Mouse (Mus musculus) E14TG2a.4 (cell line): ENCODE measurements around the gene 4930519G04Rik.
"Not testable (repeated sequence)": the region's sequence is repeated elsewhere in the genome, so short reads cannot be mapped to it uniquely, and the experiment has no call there.

Experiments
- H3K27me3 ChIP-seq: 2 replicates; pipeline ENCODE4 v1.6.1; 2014; ENCODE audit warnings: low read length, control low read depth; ENCODE audit not compliant: insufficient read depth
- H3K36me3 ChIP-seq: 2 replicates; pipeline ENCODE4 v1.6.1; 2014; ENCODE audit warnings: low read length, control low read depth; ENCODE audit not compliant: insufficient read depth
- H3K4me1 ChIP-seq: replicated peaks from 2 replicates; pipeline ENCODE4 v1.6.1; 2014; ENCODE audit warnings: low read depth, low read length, control low read depth
- H3K4me3 ChIP-seq: replicated peaks from 2 replicates; pipeline ENCODE4 v1.5.1; 2014; ENCODE audit warnings: mild to moderate bottlenecking, low read length
- H3K9me3 ChIP-seq: 2 replicates; pipeline ENCODE4 v1.6.1; 2014; ENCODE audit warnings: low read length, control low read depth
- CTCF ChIP-seq: conservative IDR thresholded peaks from 2 replicates; pipeline ENCODE4 v1.5.1; 2014; ENCODE audit warnings: low read length
- NANOG ChIP-seq: IDR thresholded peaks from 2 replicates; pipeline ENCODE4 v1.6.1; 2014; ENCODE audit warnings: borderline replicate concordance, low read length, mixed read lengths
- POU5F1 ChIP-seq: IDR thresholded peaks from 2 replicates; pipeline ENCODE4 v1.6.1; 2014; ENCODE audit warnings: low read length, borderline replicate concordance

Gene 4930519G04Rik

GRCm38 (mm10) chr5:114853364-114853763 is at the start of gene 4930519G04Rik:
4930519G04Rik (plus strand) TSS chr5:114853664.
- Histone ChIP-seq H3K27me3 (peaks cover 37% of the 10 kb centered on the region), H3K4me1 (peaks cover 21% of the 10 kb centered on the region)
- not testable (repeated sequence) for H3K9me3 ChIP-seq, H3K4me3 ChIP-seq, H3K36me3 ChIP-seq

- no peaks in the 10 kb centered on the region for H3K27me3 ChIP-seq
- peaks cover 21% of the 10 kb centered on the region for H3K9me3 ChIP-seq
- H3K36me3 ChIP-seq = peaks cover 74% of the 10 kb centered on the region
- no peak overlapping the region; the same call in 1 of the 2 replicates for H3K4me3 ChIP-seq
- no peak for TF ChIP-seq NANOG
- no peak for TF ChIP-seq POU5F1
- TF ChIP-seq CTCF = no peak
- H3K4me1 ChIP-seq = peaks cover 94% of the 10 kb centered on the region
Observed at GRCm38 (mm10) chr5:114804335-114804734, 49.1 kb upstream of the 4930519G04Rik start.

- Histone ChIP-seq H3K4me1 (peaks cover 94% of the 10 kb centered on the region), H3K27me3 (no peaks in the 10 kb centered on the region), H3K9me3 (peaks cover 21% of the 10 kb centered on the region), H3K36me3 (peaks cover 77% of the 10 kb centered on the region), H3K4me3 (no peak overlapping the region)
- TF ChIP-seq POU5F1 (no peak), CTCF (0 out of 2 replicates have a peak, but pooled peaks have one; percentile 14), NANOG (no peak)
Observed at GRCm38 (mm10) chr5:114804958-114805357, 48.5 kb upstream of the 4930519G04Rik start.

GRCm38 (mm10) chr5:114805436-114806350 is 47.8 kb upstream of the 4930519G04Rik start:
- H3K4me3 ChIP-seq = no peak overlapping the region
- peaks cover 84% of the 10 kb centered on the region for H3K36me3 ChIP-seq
- H3K4me1 ChIP-seq = peaks cover 90% of the 10 kb centered on the region
- TF ChIP-seq POU5F1 = no peak
- no peak for TF ChIP-seq NANOG
- TF ChIP-seq CTCF = no peak
- H3K9me3 ChIP-seq = peaks cover 21% of the 10 kb centered on the region
- no peaks in the 10 kb centered on the region for H3K27me3 ChIP-seq

GRCm38 (mm10) chr5:114806636-114807035 is 46.8 kb upstream of the 4930519G04Rik start:
- Histone ChIP-seq H3K36me3 (peaks cover 93% of the 10 kb centered on the region), H3K27me3 (no peaks in the 10 kb centered on the region), H3K9me3 (peaks cover 21% of the 10 kb centered on the region), H3K4me1 (peaks cover 93% of the 10 kb centered on the region), H3K4me3 (no peak overlapping the region)
- TF ChIP-seq POU5F1 (no peak), CTCF (no peak), NANOG (no peak)

- H3K9me3 ChIP-seq = peaks cover 21% of the 10 kb centered on the region
- H3K36me3 ChIP-seq = peaks cover 98% of the 10 kb centered on the region
- no peak overlapping the region for H3K4me3 ChIP-seq
- no peak for TF ChIP-seq NANOG
- no peak for TF ChIP-seq CTCF
- no peak for TF ChIP-seq POU5F1
- H3K27me3 ChIP-seq = no peaks in the 10 kb centered on the region
- peaks cover 92% of the 10 kb centered on the region for H3K4me1 ChIP-seq
Observed at GRCm38 (mm10) chr5:114807063-114807462, 46.4 kb upstream of the 4930519G04Rik start.

- H3K27me3 ChIP-seq = no peaks in the 10 kb centered on the region
- no peak for TF ChIP-seq NANOG
- no peak for TF ChIP-seq POU5F1
- no peak for TF ChIP-seq CTCF
- H3K4me3 ChIP-seq = no peak overlapping the region
- H3K9me3 ChIP-seq = peaks cover 18% of the 10 kb centered on the region
- peaks cover 98% of the 10 kb centered on the region for H3K36me3 ChIP-seq
- peaks cover 93% of the 10 kb centered on the region for H3K4me1 ChIP-seq
Observed at GRCm38 (mm10) chr5:114807468-114807867, 46.0 kb upstream of the 4930519G04Rik start.

GRCm38 (mm10) chr5:114807893-114808292 is 45.6 kb upstream of the 4930519G04Rik start:
- peaks cover 93% of the 10 kb centered on the region for H3K4me1 ChIP-seq
- H3K9me3 ChIP-seq = peaks cover 14% of the 10 kb centered on the region
- no peaks in the 10 kb centered on the region for H3K27me3 ChIP-seq
- H3K36me3 ChIP-seq = peaks cover 98% of the 10 kb centered on the region
- TF ChIP-seq NANOG (no peak), POU5F1 (no peak), CTCF (no peak)
- H3K4me3 ChIP-seq = no peak overlapping the region

- Histone ChIP-seq H3K9me3 (peaks cover 9% of the 10 kb centered on the region), H3K4me3 (no peak overlapping the region), H3K4me1 (peaks cover 88% of the 10 kb centered on the region), H3K36me3 (peaks cover 94% of the 10 kb centered on the region), H3K27me3 (no peaks in the 10 kb centered on the region)
- TF ChIP-seq POU5F1 = no peak
- TF ChIP-seq NANOG = no peak
- no peak for TF ChIP-seq CTCF
Observed at GRCm38 (mm10) chr5:114808385-114808784, 45.1 kb upstream of the 4930519G04Rik start.
